Mouse (Mus musculus) kidney, adult 18-20 months (tissue): Measurements from ENCODE around the gene Gast.

ENCODE experiments used
- DNase-seq: peaks from one replicate; pipeline ENCODE4 v3.0.0; 2021

Gene Gast

DNA sequence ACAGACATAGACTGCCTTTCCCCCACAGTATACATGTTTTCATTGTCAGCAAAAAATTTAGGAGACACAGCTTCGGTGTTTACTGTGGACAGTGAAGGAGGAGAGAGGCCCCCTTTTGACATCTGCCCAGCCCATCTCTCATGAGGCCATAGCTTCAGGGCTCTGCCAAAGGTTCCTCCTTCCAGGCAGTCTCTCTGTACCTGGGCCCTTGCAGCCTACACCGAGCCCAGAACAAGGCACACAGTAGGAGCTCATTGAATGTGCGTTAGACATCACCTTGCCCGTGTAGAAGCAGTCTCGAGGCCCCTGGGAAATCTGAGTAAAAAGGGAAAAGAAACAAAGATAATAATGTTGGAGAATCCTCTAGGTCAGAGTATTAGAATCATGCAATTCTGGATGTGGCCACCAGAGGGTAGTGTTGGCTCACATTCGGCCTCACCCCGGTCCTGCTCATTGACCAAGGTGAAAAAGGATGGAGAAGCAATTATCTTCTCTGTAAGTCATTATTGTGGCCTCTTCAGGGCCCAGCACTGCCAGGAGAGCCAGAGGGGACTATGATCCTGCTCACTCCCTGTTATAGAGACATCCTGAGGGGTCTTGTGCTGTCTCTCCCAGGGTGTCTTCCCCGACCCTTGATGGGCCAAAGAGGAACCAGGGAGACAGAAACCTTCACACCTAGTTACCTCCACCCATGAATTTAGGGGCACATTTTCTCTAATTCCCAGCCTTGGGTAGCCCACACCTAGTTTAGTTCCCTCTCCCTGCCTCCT lies 28.2 kb downstream of the Gast start:
- peak; percentile 80 for DNase-seq

GRCm38 (mm10) chr11:100362979-100363562 lies 28.9 kb downstream of the Gast start:
- DNase-seq: peak; percentile 84

GRCm38 (mm10) chr11:100369145-100369544 lies 34.9 kb downstream of the Gast start:
- DNase-seq: no peak

- DNase-seq: no peak
Observed at GRCm38 (mm10) chr11:100369822-100370221, 35.6 kb downstream of the Gast start.

DNA sequence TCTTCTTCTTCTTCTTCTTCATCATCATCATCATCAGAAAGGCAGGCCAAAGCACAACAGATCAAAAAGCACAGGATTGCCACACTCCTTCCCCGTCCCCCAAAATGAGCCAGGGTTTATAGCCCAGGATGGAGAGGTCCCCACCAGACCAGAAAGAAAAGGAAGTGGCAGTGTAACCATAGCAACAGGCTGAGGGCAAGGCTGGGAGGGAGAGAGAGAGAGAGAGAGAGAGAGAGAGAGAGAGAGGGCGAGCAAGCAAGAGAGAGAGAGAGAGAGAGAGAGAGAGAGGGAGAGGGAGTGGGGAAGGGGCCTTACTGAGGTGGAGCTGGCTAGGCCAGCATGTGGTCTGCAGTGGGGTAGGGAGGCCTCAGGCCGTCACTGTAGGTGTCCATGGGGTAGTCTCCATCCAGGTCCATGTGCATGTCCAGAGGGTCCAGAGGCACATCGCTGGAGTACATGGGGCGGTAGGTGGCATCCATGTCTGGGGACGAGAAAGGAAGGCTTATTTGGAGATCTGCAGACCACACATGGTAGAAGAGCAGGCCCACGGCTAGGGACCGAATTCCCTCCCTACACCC lies 37.9 kb downstream of the Gast start:
- DNase-seq: no peak

DNA sequence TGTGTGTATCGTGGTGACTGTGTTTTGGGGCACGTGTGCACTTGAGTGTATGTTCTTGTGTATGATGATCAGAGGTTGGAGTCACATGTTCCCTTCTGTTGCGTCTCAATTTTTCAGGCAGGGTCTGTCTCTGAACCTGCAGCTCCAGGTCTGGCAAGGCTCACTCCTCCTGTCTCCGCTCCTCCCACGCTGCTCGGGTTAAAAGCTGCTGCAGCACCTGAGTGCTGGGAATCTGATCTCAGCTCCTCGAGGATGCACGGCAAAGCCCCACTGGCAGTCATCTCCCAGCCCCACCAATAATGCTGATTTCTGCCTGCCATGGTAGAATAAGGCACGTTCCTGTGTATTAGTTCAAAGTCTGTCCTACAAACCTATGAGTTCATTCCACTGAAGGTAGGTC lies 40.9 kb downstream of the Gast start:
- DNase-seq: no peak

GRCm38 (mm10) chr11:100376005-100376404 lies 41.8 kb downstream of the Gast start:
- no peak for DNase-seq

DNA sequence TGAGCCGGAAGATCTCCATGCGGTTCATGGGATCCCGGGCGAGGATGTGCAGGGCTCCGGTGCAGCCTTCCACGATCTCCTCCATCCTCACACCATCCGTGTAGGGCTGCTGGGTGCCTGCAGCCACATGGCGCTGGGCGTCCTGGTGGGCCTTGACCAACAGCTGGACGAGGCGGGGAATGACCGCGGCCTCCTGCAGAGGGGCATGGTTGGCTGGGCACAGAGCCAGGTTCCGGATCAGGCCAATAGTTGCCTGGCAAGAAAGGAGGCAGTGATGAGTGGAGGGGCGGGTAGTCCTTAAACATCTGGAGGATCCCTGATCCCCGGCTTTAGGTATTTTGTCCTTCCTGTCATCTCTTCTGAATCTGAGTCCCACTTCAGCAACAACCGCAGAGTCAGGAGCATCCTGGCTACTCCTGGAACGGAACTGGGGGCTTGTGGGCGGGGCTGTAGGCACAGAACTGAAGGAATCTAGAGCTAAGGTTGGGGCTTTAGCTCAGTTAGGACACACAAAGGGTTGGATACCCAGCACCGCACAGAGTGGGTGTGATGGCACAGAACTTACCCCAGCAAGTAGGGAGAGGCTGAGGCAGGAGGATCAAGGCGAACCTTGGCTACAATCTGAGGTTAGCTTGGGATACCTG lies 42.7 kb downstream of the Gast start:
- no peak for DNase-seq

GRCm38 (mm10) chr11:100377989-100378388 lies 43.8 kb downstream of the Gast start:
- no peak for DNase-seq

DNA sequence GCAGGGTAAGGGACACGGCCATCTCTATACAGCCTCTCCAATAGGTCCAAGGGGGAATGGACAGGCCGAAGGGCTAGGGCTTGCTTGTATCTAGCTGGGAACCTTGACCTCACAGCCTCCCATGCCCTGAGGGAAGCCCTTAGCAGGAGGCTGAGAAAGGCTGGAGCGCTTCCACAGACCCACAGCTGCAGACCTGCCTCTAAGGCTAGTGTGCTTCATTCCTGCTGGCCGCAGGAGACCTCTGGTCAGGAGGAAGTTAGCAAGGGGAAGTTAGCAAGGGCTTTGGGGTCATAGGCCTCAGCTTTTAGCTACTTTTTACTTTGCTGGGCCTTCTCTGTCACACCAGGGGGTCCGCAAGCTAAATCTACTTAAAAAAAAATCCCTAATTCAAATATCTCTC lies 44.2 kb downstream of the Gast start:
- DNase-seq: no peak

- DNase-seq: no peak
Observed at GRCm38 (mm10) chr11:100379311-100379710, 45.1 kb downstream of the Gast start.

GRCm38 (mm10) chr11:100382682-100383081 lies 48.5 kb downstream of the Gast start:
- no peak for DNase-seq

DNA sequence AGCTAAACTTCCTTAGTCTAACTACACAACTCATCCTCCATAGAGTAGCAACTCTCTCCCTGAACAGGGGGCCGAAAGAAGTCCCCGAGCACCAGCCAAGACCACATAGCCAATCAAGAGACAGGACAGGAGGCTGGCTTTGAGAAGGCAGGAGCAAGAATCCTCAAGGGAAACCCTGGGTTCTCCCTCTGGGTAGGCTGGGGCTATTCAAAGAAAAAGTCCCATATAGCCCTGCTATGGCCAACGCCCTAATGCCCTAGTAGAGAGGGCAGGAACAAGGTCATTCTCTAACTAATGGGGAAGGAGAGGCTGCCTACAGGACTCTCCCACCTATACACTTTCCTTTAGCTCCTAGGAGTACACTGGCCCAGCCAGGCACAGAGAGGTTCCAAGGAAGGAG lies 50.8 kb downstream of the Gast start:
- no peak for DNase-seq

- DNase-seq: peak; percentile 64
Observed at GRCm38 (mm10) chr11:100386586-100386985, 52.4 kb downstream of the Gast start.
